Mouse (Mus musculus) G1E (cell line): Measurements from ENCODE around the gene Plekho1.

ENCODE experiments used
- CTCF ChIP-seq: IDR thresholded peaks from 2 replicates; pipeline ENCODE4 v1.5.1; 2012; ENCODE audit warnings: low read depth, low read length, inconsistent platforms, mixed read lengths
- POLR2AphosphoS5 ChIP-seq: IDR thresholded peaks from 2 replicates; pipeline ENCODE4 v1.6.1; 2012; ENCODE audit warnings: low read depth, low read length, inconsistent platforms; ENCODE audit not compliant: insufficient replicate concordance
- TAL1 ChIP-seq: conservative IDR thresholded peaks from 2 replicates; pipeline ENCODE4 v1.6.1; 2012; ENCODE audit warnings: low read depth, low read length, inconsistent platforms, mixed read lengths

DNA sequence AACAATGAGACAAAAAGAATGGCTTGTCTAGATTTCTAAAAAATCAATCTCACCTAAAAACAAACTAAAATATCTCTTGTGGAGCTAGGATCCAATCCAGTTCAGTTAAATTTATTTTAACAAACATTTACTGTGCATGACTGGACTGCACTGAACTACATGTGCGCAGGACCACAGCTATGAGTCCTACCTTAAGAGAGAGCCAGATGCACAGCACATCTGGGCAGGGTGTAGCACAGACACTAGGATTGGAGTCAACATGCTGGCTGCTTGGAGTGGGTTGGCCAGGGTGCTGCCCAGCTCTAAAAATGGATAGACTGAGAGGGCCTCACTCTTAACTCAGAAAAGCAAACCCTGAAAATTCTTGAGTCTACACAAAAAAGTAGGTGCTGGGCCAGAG, 5.8 kb upstream of the Plekho1 start:
- TF ChIP-seq TAL1 = no peak
- no peak for TF ChIP-seq CTCF
- TF ChIP-seq POLR2AphosphoS5 = no peak
